Mouse (Mus musculus) forebrain, embryonic 13.5 days (tissue): Measurements from ENCODE around the gene Ift46. TPM values are rescaled to one million over a fixed set of nuclear protein-coding genes. Genes with fewer than 3 reads are reported as not detected.

ENCODE experiments used
- ATAC-seq: fragments of 200-750 bp; cut with Nextera tagmentation; 2 replicates; pipeline ENCODE4 v1.8.0; 2017
- H3K27ac ChIP-seq: fragments of 300-500 bp; sonication (generic); 2 replicates; pipeline ENCODE4 v1.5.1; 2015; ENCODE audit warnings: inconsistent platforms, mild to moderate bottlenecking, moderate library complexity
- H3K27me3 ChIP-seq: fragments of 300-500 bp; sonication (generic); 2 replicates; pipeline ENCODE4 v1.6.1; 2015; ENCODE audit warnings: mild to moderate bottlenecking, inconsistent platforms
- H3K36me3 ChIP-seq: fragments of 300-500 bp; sonication (generic); 2 replicates; pipeline ENCODE4 v1.6.1; 2015; ENCODE audit warnings: mild to moderate bottlenecking, inconsistent platforms; ENCODE audit not compliant: poor library complexity, severe bottlenecking
- H3K4me1 ChIP-seq: fragments of 300-500 bp; sonication (generic); 2 replicates; pipeline ENCODE4 v1.6.1; 2015; ENCODE audit warnings: inconsistent platforms
- H3K4me2 ChIP-seq: fragments of 300-500 bp; sonication (generic); 2 replicates; pipeline ENCODE4 v1.6.1; 2015; ENCODE audit warnings: inconsistent platforms, mild to moderate bottlenecking, moderate library complexity
- H3K4me3 ChIP-seq: fragments of 300-500 bp; sonication (generic); 2 replicates; pipeline ENCODE4 v1.5.1; 2015; ENCODE audit warnings: mild to moderate bottlenecking, inconsistent platforms
- H3K9ac ChIP-seq: fragments of 300-500 bp; sonication (generic); 2 replicates; pipeline ENCODE4 v1.6.1; 2015; ENCODE audit warnings: mild to moderate bottlenecking, inconsistent platforms
- H3K9me3 ChIP-seq: fragments of 300-500 bp; sonication (generic); replicated peaks from 2 replicates; pipeline ENCODE4 v1.6.1; 2016; ENCODE audit warnings: inconsistent platforms
- WGBS: fragments of 180-500 bp; shearing (Covaris S2); methylation state at CpG from one replicate; pipeline ENCODE4 v1.1.7; 2015; 5-methylcytosine and 5-hydroxymethylcytosine counted together
- polyA plus RNA-seq: library from polyadenylated mRNA; unstranded; fragments of >200 nt; fragmentation: Nextera tagmentation; extraction: Ambion mirVana; gene quantifications from 2 replicates; pipeline ENCODE4 v1.2.1, GENCODE M21; 2015

Ift46 gene
- 154 and 164 TPM in 2 replicates for polyA plus RNA-seq

DNA sequence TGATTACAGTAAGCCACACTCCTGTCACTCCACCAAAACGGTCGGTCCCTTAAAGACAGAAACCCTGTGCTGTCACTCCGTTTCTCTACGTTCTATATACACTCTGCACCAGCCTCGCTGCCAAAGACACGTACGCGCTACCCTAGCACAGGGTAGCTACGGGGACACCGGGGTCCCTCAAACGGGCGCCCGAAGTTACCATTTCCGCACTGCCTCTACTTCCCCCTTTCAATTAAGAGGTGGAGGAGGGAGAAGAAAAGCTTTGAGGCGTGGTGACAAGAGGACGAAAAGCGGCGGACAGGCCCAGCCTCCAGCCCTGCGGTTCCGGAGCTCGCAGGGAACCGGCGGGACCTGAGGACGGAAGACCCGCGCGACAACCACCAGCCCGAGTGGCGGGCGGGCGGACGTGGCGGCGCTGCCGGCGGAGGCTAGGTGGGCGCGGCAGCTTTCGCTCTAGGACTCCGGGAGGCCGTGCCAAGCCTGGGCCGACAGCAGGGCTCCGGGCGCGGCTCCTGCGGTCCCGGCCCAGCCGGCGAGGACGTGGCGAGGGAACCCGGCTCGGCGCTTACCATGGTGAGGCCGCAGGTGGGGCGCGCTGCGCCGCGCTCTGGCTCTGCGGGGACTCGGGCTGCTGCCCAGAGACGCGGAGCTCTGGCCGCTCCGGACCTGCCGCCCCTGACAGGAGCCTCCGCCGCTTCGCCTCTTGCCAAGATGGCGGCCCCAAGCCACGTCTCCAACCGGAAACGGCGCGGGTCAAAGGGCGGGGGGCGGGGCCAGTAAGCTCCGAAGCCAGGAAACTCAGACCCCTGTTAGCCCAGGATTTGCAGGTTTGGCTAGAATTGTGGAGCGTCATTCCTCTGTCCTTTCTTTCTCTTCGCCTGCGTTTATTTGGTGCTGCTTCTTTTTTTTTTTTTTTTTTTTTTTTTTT is at the start of gene Ift46, which contains the start of gene Arcn1:
Gene Ift46 (plus strand): TSS at position 808 of the 928 bp plus-strand sequence.
Gene Arcn1 (minus strand): TSS at position 745 of the 928 bp plus-strand sequence.
- Histone ChIP-seq H3K4me3 (peak within 1 kb of the TSS; percentile 97), H3K27ac (peak within 1 kb of the TSS; percentile 94), H3K27me3 (no peaks in the 10 kb centered on the region), H3K4me2 (peak within 1 kb of the TSS; percentile 91), H3K9me3 (0 out of 2 replicates have a peak, but pooled peaks cover 3% of the 10 kb centered on the region), H3K4me1 (peaks cover 20% of the 10 kb centered on the region), H3K36me3 (no peaks in the 10 kb centered on the region), H3K9ac (peak within 1 kb of the TSS; percentile 94)
- 0% methylated on average over 72 of the region's 82 CpGs for WGBS
- peak; percentile 91 for ATAC-seq

DNA sequence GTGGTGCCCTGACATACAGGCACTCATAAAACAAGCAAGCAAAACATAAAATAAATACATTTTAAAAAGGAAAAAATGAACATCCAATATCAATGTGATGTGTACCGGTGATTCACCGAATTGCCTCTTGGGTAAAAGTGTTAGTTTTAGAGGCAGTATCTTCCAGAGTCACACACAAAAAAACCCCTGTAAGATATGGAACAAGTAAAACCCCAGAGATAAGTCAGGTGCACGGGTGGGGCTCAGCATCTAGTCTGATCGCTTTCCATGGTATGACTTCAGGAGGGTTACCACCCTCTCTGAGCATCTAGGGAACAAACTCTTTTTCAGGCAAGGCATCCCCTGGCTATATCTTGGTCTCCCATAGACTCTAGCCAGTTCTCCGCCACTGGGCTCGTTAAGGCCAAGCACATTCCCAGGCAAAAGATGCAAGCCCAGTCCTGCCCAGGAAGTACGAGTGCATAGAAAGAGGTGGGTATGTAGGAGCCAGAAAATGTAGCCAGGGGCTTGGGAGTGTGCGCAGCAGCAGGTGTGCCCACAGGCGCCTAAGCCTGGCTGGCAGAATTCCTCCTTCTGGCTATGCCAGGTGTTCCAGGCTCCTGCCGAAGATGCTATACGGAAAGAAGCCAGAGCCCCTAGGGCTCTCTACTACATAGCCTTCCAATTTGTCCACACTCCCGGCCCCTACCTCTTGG is 48.6 kb upstream of the Ift46 start:
- Histone ChIP-seq H3K27me3 (no peaks in the 10 kb centered on the region), H3K27ac (peak overlapping the region; percentile 49), H3K9me3 (no peaks in the 10 kb centered on the region), H3K36me3 (peaks cover 35% of the 10 kb centered on the region), H3K4me1 (peaks cover 50% of the 10 kb centered on the region), H3K4me2 (peak overlapping the region; percentile 90), H3K9ac (peak overlapping the region; percentile 89), H3K4me3 (0 out of 2 replicates have a peak overlapping the region, but pooled peaks have one; percentile 82)
- WGBS: 81% methylated on average over 12 of the region's 12 CpGs
- no peak for ATAC-seq

DNA sequence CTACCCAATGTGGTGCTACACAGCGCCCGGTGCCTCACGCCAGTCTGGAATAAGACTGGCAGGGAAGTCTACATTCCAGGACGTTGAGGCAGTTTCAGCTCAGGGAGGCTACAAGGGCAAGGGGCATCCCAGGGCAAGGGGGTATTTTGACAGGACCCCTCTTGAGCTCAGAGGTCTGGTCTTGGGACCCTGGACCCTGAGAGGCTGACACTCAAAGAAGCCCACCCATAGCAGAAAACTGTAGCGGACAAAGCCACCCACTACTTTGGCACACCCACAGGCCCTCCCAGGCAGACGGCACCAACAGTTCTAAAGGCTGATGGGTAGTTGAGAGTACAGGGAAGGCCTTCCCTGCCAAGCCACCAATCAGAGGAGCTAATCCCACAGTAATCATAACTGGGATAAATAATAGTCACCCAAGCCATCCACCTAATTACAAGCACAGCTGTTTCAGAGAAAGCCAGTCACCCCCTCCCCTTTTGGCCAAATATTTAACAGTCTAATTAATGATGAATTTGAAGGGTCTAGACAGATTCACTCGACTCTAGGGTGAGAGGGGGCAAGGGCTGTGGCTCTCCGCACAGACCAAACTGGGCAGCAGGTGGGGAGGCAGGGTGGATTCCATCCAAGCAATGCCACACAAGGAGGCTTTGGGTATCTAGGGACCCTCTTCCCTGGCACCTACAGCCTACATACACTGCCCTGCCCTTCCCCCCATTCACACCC is 47.9 kb upstream of the Ift46 start:
- ATAC-seq: peak; percentile 23; the same call in 1 of the 2 replicates

DNA sequence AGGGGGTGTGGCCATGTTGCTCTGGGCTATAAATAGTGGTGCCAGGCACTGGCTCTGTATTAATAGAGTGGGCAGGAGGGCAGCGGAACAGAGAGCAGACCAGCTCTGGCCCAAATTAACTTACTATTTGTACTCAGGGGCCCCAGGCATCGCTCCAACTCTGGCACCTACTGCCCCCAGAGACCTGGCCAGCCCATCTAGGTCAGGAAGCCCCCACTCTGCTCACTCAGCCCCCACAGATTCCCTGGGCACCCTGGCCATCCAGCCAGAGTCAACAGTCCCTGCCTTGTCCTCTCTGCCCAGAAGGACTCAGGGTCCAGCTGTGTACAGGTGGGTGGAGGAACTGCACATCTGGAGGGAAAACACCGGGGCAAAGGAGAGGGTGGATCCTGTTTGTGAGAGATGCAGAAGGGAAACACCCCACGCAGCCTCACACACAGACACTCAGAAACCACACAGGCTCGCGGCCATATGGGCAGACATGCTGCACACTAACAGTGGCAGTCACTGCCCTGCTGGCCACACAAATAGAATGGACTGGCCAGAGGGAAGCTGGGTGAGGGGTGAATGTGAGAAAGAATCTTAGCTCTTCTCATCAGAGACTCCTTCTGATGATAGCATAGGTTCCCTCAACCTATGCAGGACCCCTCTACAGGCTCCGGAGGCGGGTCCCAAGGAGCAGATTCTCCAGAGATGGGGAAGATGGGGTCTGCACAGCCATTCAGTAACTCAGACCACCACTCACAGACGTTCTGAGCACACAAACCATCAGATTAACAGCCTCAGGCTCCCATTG is 47.2 kb upstream of the Ift46 start:
- peaks cover 65% of the 10 kb centered on the region for H3K4me1 ChIP-seq
- H3K27me3 ChIP-seq: no peaks in the 10 kb centered on the region
- peak overlapping the region; percentile 82 for H3K4me3 ChIP-seq
- H3K9ac ChIP-seq: peak overlapping the region; percentile 89
- H3K9me3 ChIP-seq: no peaks in the 10 kb centered on the region
- peak overlapping the region; percentile 90 for H3K4me2 ChIP-seq
- H3K36me3 ChIP-seq: peaks cover 24% of the 10 kb centered on the region
- H3K27ac ChIP-seq: peak overlapping the region; percentile 79
- WGBS: 11% methylated on average over 9 of the region's 9 CpGs
- ATAC-seq: peak; percentile 52

More for the DNA sequence above, 47.9 kb upstream of the Ift46 start:
- Histone ChIP-seq H3K36me3 (peaks cover 31% of the 10 kb centered on the region), H3K9me3 (no peaks in the 10 kb centered on the region), H3K4me3 (peak overlapping the region; percentile 82), H3K4me2 (peak overlapping the region; percentile 90), H3K4me1 (peaks cover 57% of the 10 kb centered on the region), H3K27me3 (no peaks in the 10 kb centered on the region), H3K9ac (peak overlapping the region; percentile 89), H3K27ac (peak overlapping the region; percentile 79)
- WGBS: 58% methylated on average over 8 of the region's 8 CpGs

DNA sequence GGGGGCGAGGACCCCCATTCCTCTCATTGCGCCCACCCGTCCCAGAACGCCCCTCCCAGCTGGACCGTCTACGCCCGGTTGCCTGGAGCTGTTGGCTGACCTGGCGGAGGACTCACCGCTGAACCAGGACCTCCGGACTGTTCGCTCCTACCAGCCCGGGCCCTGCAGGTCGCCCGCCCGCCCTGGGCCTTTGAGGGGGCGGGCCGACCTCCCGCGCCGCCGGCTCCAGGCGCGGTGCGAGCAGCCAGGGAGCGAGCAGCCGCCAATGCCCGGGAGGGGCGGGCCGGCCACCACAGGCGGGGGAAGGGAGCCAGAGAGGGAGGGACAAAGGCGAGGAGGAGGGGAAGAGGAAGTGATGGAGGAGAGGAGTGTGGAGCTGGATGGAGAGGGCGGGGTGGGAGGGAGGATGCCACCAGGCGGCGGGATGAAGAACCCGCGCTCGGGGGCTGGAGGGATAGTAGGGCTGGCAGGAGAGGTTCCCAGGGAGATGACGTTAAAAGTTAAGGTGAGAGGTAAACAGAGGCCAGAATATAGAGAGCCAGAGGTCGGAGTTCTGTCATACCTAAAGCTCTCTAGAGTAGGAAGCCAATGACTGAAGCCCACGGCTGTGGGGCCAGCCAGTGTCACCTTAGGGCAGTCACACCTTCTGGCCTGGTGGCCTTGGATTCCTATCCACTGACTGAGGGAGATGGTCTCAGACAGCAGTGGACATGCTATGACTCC is 46.4 kb upstream of the Ift46 start:
- peak overlapping the region; percentile 79 for H3K27ac ChIP-seq
- peak overlapping the region; percentile 90 for H3K4me2 ChIP-seq
- no peaks in the 10 kb centered on the region for H3K9me3 ChIP-seq
- peak overlapping the region; percentile 82 for H3K4me3 ChIP-seq
- peak overlapping the region; percentile 89 for H3K9ac ChIP-seq
- no peaks in the 10 kb centered on the region for H3K27me3 ChIP-seq
- peaks cover 73% of the 10 kb centered on the region for H3K4me1 ChIP-seq
- 1% methylated on average over 40 of the region's 40 CpGs for WGBS
- peak; percentile 86 for ATAC-seq
- peaks cover 16% of the 10 kb centered on the region for H3K36me3 ChIP-seq

DNA sequence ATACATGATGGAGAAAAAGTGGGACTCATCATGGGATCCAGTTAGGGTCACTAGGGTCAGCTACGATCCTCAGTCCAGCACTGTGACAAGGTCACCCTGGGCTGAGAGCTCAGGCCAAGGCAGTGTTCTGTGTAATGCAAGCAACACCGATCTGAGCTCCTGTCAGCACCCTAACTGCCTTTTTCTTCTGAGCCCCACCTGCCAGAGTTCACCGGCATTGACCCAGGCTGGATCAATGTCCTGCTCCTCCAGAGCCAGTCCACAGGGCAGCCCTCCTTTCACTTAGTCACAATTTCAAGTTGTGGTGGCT is 45.9 kb upstream of the Ift46 start:
- WGBS: 88% methylated on average over 3 of the region's 3 CpGs
- peaks cover 78% of the 10 kb centered on the region for H3K4me1 ChIP-seq

DNA sequence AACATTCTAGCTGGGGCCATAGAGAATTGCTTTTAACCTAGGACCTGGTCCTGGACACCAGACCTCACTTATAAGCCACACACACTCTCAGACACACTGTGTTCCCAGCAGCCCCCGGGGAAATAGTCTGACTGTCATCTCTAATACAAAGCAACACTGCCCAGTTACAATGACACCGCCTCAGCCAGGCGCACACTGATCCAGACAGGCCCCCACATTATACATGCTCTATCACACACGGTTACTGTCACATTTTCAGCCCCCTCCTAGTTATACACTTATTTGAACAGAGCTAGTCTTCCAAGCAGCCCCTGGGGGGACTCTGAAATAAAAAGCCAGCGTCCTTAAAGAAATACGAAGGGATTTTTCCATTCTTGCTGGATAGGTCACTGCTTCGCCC is 45.1 kb upstream of the Ift46 start:
- Histone ChIP-seq H3K4me2 (no peak overlapping the region), H3K36me3 (0 out of 2 replicates have a peak, but pooled peaks cover 4% of the 10 kb centered on the region), H3K9ac (no peak overlapping the region), H3K27me3 (no peaks in the 10 kb centered on the region), H3K4me3 (no peak overlapping the region), H3K4me1 (peaks cover 83% of the 10 kb centered on the region), H3K9me3 (no peaks in the 10 kb centered on the region), H3K27ac (peak overlapping the region; percentile 68; the same call in 1 of the 2 replicates)
- no peak for ATAC-seq
- whole genome bisulfite sequencing: 74% methylated on average over 7 of the region's 7 CpGs

More for the DNA sequence above, 45.9 kb upstream of the Ift46 start:
- Histone ChIP-seq H3K27me3 (no peaks in the 10 kb centered on the region), H3K9ac (peak overlapping the region; percentile 89; the same call in 1 of the 2 replicates), H3K4me3 (peak overlapping the region; percentile 82; the same call in 1 of the 2 replicates), H3K4me2 (peak overlapping the region; percentile 90), H3K9me3 (no peaks in the 10 kb centered on the region), H3K36me3 (peaks cover 11% of the 10 kb centered on the region), H3K27ac (peak overlapping the region; percentile 40; the same call in 1 of the 2 replicates)
- ATAC-seq: no peak

DNA sequence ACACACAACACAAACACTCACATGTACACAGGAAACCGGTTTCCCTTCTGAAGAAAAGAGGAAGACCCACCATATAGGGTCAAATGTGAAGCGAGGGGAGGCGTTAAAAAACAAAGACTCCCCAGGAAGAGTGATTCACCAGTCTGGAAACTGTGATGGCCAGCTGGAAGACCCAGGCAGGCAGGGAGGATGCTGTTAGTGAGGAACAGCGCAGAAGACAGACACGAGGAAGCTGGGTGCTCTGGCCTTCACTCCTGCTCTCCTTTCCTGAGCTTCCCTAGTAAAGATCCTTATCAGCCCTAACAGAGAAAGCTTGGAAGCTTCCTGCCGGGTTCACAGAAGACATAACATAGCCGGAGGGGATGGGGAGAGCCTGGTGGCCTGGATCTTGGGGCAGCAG is 44.7 kb upstream of the Ift46 start:
- Histone ChIP-seq H3K36me3 (0 out of 2 replicates have a peak, but pooled peaks cover under 1% of the 10 kb centered on the region), H3K27ac (peak overlapping the region; percentile 68), H3K4me1 (peaks cover 78% of the 10 kb centered on the region), H3K27me3 (no peaks in the 10 kb centered on the region), H3K4me3 (no peak overlapping the region), H3K4me2 (no peak overlapping the region), H3K9me3 (no peaks in the 10 kb centered on the region), H3K9ac (no peak overlapping the region)
- ATAC-seq: no peak
- 54% methylated on average over 7 of the region's 7 CpGs for WGBS

DNA sequence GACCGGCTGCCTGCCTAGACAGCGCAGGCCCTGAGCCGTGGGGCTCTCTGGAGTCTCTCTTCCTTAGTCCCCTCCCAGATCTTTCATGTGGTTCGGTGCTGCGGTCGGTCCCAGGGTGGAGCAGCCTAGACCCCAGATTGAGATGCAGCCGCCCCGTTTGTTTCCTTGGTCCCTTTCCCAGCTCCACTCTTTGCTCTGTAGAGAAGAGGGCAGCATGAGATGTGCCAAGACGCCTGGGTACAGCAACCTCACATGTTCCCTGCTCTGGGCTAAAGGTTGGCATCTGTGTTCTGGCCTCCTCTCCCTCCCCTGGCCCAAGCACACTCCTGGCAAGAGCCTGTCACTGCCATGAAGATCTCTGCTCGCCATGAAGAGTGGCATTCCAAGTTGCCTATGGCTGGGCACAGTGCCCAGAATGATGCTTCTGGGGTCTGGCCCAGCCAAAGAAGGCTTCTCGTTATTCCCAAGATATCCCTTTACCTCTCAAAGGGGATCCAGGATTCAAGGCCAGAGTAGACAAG is 44.1 kb upstream of the Ift46 start:
- Histone ChIP-seq H3K4me3 (no peak overlapping the region), H3K4me1 (peaks cover 74% of the 10 kb centered on the region), H3K27ac (peak overlapping the region; percentile 68), H3K4me2 (no peak overlapping the region), H3K9me3 (no peaks in the 10 kb centered on the region), H3K27me3 (no peaks in the 10 kb centered on the region), H3K36me3 (no peaks in the 10 kb centered on the region), H3K9ac (no peak overlapping the region)
- 63% methylated on average over 11 of the region's 11 CpGs for WGBS
- ATAC-seq: no peak

DNA sequence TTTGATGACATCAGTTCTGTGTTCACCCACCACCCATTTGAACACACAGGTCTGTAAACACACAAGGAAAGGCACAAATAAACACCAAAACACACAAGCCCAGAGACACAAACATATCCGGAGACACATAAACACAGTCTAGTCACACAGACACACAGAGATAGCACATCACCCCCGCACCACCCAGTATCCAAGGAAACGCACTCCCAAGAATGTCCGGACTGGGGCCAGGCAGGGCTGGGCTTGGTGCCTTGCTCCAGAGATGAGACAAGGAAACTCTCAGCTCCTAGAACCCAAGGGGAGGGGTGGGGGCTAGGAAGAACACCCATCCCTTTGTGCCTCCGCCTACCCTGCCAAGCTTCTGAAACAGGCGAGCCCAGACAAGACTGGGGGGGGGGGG is 43.5 kb upstream of the Ift46 start:
- peaks cover 68% of the 10 kb centered on the region for H3K4me1 ChIP-seq
- no peak for ATAC-seq
- H3K27ac ChIP-seq: peak overlapping the region; percentile 68
- no peak overlapping the region for H3K4me3 ChIP-seq
- no peaks in the 10 kb centered on the region for H3K27me3 ChIP-seq
- WGBS: 55% methylated on average over 6 of the region's 6 CpGs
- no peaks in the 10 kb centered on the region for H3K36me3 ChIP-seq
- H3K9ac ChIP-seq: no peak overlapping the region
- no peaks in the 10 kb centered on the region for H3K9me3 ChIP-seq
- H3K4me2 ChIP-seq: no peak overlapping the region
